Mouse (Mus musculus): Measurements from ENCODE around the gene Lrrc4c.

Lrrc4c gene

GRCm38 (mm10) chr2:97469396-97469795, 1151.4 kb downstream of the Lrrc4c start:
- no peak for DNase-seq (ENCODE audit: low spot score in 2 of 2)

DNA sequence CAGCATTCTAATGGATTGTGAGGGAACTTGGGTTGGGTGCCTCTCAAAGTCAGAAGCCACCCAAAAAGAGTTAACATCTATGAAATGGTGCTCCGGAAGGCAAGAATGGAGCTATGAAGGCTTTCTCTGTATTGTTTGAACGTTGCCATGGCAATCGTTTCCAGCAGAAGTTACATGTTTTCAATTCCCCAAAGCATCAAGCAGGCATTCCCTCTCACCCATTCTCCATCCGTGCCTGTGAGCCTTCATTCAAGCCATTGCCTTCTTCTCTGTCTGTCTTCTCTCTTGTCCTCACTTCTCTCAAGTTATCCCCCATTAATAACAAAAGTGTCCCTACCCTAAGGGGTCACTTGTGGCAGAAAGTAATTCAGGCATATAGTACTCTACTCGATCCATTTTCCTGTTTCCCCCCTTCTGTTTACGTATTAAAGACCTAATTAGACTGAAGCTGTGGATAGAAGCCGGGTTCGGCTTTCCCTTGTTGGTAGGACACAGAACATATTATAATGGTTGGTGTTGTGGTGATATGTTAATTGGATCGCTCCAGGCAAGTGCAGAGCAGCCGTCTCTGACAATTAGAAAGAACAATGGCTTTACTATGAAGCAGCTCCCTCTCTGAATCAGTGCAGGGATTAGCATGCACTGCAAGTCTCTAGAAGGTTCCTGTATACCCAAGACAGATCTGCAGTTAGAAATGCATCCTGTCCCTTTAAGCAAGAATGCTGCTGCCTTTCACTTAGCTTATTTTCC, 1160.4 kb downstream of the Lrrc4c start:
- DNase-seq (ENCODE audit: low spot score in 2 of 2) = no peak

- DNase-seq (ENCODE audit: low spot score in 2 of 2) = no peak
These were observed 1160.9 kb downstream of the Lrrc4c start for GRCm38 (mm10) chr2:97478925-97479298.

DNA sequence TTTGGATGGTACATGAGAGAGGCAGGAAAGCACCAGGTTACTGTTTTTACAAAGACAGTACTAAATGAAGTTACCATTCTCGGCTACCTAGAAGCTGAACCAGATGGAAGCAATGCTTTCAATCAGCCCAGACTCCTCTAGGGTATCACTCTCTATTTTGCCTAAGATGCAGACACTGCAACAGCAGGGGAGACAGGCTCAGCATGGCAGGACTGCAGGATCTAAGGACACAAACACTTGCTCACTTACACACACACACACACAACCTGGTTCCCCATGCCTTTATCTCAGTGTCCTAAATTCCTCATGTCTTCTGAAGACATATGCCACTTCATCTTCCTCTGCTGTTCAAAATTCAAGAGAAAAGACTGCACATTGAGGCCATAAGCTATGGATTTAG, 1167.0 kb downstream of the Lrrc4c start:
- no peak for DNase-seq (ENCODE audit: low spot score in 2 of 2)

DNA sequence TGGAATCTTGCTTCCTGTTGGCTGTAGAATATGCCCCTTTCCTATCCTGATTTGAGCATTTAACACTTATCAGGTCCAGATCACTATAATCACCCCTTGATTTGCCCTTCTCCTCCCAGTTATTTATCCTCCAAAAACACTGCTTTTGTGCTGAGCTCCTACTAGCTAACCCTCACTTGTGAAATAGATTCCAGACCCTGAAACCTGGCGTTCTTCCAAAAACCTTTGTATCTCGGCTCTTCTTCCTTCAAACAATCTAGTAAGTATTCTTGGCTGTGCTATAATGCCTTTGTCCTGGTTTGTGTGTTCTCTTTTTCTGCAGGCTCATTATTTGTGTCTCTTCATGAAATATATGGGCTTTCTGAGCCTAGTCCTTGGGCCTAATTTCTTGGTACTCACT, 1167.6 kb downstream of the Lrrc4c start:
- DNase-seq (ENCODE audit: low spot score in 2 of 2) = no peak

- DNase-seq (ENCODE audit: low spot score in 2 of 2) = no peak
These were observed 1169.6 kb downstream of the Lrrc4c start for GRCm38 (mm10) chr2:97487567-97487966.

DNA sequence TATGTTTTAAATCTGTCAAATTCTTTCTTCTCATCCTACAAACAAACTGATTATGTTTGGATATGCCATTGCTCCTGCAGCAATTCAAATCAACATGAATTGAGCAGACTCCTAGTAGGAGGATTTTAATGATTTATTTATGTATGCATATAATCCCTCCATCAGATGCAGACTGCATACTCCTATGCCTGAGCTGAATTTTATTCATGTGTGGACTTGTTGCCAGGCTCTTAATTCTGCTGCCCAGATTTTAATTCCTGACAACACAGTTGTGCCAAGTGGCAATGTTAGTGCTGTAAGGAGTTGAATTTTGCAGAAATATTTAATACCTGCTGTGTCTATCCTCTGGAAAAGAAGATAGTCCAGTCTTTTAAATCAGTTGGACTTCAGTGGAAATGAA, 1179.1 kb downstream of the Lrrc4c start:
- no peak for DNase-seq (ENCODE audit: low spot score in 2 of 2)

- no peak for DNase-seq (ENCODE audit: low spot score in 2 of 2)
These were observed 1184.5 kb downstream of the Lrrc4c start for GRCm38 (mm10) chr2:97502501-97502900.

- no peak for DNase-seq (ENCODE audit: low spot score in 2 of 2)
These were observed 1186.9 kb downstream of the Lrrc4c start for GRCm38 (mm10) chr2:97504902-97505301.

DNA sequence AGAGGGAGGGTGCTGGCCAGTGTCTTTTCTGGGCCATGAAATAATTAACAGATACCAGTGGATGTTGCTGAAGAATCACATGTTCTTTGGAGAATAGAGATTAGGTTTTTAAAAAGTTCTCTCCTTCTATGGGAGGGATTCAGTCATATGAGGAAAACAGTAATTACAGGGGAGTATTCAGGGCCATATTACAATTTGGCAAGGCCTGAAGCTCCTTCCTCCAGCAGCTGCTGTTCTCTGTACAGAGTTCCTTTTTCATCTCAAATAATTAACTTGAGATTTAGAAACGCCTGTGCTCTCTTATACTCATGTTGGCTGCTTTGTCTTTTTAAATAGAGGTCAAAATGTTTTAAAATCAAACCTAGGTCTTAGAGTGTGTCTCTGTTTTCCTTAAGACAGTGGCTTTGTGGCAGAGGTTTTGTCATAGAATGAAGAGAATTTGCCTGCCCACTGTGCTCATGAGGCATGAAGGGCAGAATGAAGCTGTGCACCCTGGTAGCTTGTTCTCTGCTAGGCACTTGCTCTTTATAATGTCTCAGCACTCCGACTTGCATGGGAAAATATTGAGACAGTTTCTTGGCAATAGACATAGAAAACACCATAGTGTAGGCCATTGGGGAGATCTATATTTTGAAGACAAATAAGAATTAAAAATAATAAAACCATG, 1206.4 kb downstream of the Lrrc4c start:
- DNase-seq (ENCODE audit: low spot score in 2 of 2) = no peak

- no peak for DNase-seq (ENCODE audit: low spot score in 2 of 2)
These were observed 1207.1 kb downstream of the Lrrc4c start for GRCm38 (mm10) chr2:97525107-97525506.

DNA sequence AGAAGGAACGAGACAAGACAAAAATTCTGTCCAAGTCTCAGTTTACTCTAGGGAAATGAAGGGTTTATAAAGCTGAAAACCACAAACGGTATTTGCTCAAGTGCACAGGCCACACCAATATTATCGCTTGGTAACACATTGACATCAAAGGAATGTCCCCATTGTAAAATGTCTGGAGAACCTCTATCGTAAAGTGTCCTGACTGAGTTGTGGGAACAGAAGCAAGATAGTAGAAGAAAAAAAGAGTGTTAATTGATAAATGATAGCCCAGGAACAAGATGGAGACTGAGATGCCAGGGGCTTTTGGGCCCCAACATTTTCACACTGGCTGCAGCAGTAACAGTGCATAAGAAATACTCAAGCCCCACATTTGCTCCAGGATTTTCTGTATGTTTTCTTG, 1212.7 kb downstream of the Lrrc4c start:
- DNase-seq (ENCODE audit: low spot score in 2 of 2) = no peak

- no peak for DNase-seq (ENCODE audit: low spot score in 2 of 2)
These were observed 1226.0 kb downstream of the Lrrc4c start for GRCm38 (mm10) chr2:97543691-97544672.

- no peak for DNase-seq (ENCODE audit: low spot score in 2 of 2)
These were observed 1226.7 kb downstream of the Lrrc4c start for GRCm38 (mm10) chr2:97544673-97545071.

- DNase-seq (ENCODE audit: low spot score in 2 of 2) = no peak
These were observed 1228.0 kb downstream of the Lrrc4c start for GRCm38 (mm10) chr2:97545946-97546345.

DNA sequence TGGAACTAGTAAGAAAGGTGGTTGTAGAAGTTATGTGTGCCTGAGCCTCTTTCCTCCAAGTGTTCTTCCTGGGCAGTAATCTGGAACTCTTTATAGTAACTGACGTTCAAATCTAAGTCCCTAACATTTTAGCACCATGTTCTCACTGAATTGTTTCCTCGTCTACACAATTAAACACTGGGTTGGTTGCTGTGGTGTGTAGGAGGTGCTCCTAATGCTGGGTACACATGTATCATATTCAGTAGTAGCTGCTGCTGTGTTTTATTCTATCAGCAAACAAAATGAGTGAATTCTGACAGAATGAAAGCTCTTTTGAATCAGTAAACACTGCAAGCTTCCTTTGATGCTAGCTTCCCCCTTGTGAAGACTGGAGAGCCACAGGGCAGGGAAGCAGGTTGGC, 1246.5 kb downstream of the Lrrc4c start:
- no peak for DNase-seq (ENCODE audit: low spot score in 2 of 2)

DNA sequence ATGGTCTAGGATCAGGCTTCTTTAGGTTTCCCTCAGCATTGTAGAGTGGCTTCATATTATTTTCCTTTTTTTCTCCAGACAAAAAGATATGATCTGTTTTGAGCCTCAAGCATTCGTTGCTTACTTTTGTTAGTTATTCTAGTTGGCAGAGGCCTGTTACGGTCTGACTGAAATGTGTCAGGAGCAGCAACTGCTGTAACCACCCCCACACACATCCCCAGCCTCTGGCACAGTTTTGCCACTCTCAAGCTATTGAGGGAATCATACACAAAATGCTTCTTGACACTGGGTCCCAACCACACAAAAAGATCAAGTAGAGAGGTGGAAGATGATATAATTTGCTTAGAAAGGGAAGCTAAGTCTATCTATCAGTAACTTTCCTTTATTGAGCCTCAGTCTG, 1251.0 kb downstream of the Lrrc4c start:
- no peak for DNase-seq (ENCODE audit: low spot score in 2 of 2)

- DNase-seq (ENCODE audit: low spot score in 2 of 2) = no peak
These were observed 1257.0 kb downstream of the Lrrc4c start for GRCm38 (mm10) chr2:97574921-97575320.

DNA sequence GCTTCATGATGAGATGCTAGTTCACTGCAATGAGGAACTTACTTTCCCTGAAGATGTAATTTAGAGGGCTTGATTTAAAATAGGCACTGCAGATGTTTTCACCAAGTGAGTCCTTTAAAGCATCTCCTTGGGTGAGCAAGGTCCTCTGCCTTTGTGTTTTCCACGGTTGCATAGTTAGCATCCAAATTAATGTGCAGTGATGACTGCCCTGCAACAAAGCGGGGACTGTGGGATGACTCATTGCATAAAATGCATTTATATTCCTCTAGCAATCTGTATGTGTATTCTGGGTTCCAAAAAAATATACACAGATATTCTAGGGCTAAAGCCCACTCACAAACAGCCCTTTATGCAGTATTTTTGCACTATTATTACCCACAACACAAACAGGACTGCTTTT, 1263.2 kb downstream of the Lrrc4c start:
- DNase-seq (ENCODE audit: low spot score in 2 of 2) = no peak

DNA sequence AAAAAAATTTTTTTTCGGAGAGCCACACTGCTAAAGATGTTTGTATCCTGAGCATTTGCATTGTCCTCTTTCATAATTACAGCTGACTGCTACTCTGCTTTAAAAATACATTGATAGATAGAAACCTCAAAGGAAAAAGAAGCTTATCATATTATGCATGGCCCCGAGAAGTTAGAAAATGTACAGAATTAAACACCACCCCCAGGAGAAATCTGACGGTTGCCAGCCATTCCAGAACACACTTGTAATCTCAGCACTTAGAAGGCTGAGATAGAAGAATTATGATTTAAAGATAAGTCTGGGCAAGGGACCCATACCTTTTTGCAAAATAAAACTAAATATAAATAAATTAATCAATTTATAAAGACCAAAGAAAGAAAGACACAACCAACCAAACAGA, 1268.4 kb downstream of the Lrrc4c start:
- no peak for DNase-seq (ENCODE audit: low spot score in 2 of 2)

DNA sequence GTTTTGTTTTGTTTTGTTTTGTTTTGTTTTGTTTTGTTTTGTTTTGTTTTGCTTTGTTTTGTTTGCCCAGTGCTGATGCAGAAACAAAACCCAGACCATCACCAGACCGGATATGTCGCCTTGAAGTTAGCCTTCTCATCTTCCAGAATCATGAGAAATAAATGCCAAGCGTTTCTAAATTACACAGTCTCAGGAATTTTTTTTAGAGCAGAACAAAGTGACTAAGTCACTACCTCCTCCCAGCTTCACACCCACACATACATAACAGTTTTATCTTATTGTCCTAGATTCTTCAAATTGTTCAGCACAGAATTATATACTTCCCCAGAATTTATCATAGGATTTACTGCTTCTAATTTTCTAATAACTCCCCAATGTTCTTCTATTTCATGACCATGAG, 1272.6 kb downstream of the Lrrc4c start:
- DNase-seq (ENCODE audit: low spot score in 2 of 2) = no peak

DNA sequence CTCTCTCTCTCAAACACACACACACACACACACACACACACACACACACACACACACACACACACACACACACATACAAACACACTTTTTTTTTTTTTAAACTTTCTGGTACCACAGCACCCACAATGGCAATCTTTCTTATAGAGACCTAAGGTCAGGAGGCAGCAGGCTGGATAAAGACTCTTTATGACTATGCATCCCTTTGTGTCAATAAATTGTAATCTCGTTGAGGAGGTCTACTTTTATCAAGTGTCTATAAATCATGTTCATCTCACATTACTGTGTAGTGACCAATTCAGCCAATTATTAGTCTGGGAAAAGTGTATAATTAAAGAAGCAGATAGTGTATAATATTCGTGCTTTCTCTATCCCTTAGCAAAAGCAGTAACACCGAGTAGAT, 1286.2 kb downstream of the Lrrc4c start:
- DNase-seq (ENCODE audit: low spot score in 2 of 2) = no peak
